Mouse (Mus musculus) thymus, postnatal 14 days (tissue): Measurements from ENCODE around the gene Gm47791.

ENCODE experiments used
- DNase-seq: peaks from one replicate; pipeline ENCODE4 v3.0.0; 2021

The Gm47791 gene

DNA sequence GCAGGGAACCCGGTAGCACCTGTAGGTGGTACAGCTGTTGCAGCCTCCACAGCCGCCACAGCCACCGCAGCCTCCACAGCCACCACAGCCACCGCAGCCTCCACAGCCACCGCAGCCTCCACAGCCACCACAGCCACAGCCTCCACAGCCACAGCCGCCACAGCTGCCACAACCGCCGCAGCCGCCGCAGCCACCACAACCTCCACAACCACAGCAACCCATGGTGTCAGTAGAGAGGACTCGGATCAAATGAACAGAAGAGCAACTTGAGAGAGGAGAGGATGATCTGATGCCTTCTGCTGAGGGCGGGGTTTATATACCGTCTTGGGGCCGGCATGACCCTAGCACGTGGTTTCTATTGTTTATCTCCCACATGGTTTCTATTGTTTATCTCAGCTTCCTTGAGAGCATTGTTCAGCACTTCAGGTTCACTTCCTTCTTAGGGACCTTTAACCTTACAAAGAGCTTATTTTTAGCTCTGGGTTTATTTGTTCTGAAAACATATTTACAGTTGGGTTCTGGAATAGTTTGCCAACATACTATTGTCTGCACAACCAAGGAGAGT is at the start of gene Gm47791:
Gene Gm47791, minus strand, starts transcription at position 222 of the 565 bp plus-strand sequence.
- DNase-seq, result no peak

DNA sequence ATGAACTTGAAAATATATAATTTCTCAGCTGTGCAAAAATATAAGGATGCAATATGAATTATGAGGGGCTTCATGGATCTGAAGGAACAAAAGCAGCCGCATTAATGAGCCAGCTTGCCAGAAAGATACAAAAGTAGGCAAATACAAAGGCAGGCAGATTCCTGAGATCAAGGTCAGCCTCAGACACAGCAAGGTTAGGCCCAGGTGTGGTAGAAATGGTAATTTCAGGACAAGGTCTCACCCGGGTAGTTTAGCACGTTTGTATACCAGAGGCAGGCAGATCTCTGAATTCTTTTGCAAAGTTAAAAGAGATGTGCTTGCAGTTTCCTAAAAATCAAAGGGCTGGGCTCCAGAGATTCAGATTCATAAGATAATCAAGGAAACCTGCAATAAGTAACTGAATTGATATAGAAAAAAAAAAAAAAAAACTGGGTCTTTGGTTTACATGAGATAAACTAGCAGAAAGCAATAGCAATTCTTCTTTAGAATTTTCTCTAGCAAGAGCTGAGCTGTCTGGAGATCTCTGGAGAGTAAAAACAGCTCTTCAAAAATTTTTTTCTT is 49.7 kb upstream of the Gm47791 start:
- DNase-seq, result no peak

DNA sequence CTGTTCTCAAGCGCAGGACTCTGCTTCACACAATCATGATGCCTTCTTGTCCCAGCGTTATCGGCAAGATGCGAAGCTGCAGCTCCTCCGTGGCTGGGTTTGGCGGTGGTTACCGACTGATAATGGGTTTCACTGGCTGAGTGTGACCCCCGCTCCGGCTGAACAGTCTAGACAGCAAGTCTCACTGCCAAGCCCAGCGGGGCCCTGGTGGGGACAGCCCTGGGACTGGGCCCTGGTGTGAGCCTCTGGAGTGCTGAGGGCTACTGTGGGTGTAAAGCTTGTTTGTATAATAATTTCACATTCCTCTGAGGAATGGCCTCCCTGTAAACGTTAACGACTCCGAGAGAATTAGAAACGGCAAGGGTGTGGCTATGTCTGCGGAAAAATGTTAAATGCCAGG is 49.1 kb upstream of the Gm47791 start:
- no peak for DNase-seq

DNA sequence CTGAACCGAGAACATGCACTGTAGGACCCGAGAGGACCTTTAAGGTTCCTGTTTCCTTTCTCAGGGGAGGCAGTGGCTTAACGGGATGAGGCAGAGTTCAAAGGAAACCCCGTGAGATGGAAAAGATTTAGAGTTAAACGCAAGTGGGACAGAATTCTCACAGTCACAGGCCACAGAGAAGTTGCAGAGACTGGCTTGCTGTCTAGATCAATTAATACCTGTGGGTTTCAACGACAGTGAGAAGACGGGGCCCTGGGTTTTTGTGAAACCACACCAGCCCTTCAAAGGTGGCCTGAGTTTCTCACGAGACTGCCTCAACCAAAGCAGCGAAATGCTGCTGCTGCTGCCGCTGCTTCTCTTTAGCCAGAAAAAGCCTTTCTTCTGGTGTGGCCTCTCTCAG is 48.3 kb upstream of the Gm47791 start:
- peak; percentile 33 for DNase-seq

DNA sequence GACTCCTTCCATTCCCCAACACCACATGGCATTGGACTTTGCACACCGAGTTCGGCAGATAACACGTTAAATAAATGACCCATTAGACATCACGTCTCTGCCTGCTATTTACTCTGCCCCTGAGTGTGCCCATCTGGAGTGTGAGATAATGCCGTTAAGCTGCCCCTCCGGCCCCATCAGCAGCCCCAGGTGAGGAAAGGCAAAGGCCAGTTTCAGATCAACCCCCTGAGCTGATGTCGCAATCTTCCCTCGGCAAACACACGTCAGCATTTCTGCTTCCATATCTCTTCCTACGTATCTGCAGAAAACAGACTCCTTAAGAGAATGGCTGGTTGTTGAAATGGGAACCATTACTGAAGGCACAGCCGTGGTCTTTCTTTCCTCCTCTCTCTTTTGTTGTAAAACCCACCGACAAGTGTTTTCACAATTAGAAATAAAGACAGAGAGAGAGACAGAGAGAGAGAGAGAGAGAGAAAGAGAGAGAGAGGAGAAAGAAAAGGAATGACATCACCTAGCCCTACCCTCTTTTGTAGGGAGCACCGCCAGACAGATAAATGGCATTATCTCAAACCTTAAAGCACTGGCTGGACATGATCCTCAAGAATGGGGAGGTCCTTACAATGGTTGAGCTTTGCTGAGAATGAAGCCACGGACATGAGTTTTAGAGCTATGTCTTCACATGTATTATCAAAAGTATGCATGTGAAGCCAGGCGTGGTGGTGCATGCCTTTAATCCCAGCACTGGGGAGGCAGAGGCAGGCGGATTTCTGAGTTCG is 45.1 kb upstream of the Gm47791 start:
- no peak for DNase-seq

DNA sequence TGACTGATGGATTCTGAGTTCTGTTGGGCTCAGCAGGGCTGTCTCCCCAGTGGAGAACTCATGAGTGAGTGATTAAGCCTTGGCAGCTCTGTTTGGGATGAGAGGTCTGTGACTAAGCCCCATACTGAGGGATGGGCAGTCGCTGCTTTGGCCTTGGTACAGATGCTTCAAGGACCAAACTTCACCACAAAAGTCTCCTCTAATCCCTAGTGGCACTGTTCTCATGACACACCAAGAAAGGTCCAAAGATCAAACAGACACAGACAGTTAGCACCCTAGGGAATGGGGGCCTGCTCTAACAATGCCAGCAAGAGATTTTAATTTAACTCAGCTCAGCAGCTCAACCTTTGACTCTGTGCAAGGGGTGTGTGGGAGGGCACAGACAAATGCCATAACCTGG is 40.7 kb upstream of the Gm47791 start:
- no peak for DNase-seq

DNA sequence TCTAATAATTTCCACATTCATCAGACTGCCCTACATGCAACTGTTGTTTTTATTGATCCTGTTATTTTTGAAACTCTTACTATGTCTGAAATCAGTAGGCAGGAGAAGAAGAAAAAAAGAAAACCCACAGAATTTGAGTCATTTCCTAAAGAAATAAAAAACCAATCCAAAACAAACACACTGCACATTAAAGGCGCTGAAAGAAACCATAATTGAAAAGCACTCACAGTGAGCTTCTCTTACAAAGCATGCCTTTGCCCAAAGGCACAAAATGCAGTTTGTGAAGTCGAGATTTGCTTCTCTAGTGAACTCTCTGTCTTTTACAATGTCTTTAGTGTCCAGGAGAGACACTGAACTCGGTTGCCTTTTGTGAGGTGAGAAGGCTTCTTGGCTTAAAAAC is 37.5 kb upstream of the Gm47791 start:
- DNase-seq, result no peak

DNA sequence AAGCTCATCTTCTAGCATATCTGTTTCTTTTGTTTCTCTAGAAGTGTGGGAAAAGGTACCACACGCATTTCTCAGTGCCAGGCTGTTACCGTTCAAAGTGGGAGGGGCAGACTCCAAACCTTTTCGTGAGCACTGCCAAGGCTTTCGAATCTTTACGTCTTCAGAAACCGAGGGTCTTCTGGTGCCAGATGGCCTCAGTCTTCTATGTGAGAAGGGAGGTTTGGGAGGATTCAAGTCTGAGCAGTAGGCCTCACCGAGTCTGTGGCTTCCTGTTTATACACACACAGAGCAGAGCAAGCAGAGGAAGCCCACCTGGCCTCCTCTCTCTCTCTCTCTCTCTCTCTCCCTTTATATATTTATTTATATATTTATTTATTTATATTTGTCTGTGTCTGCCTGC is 36.2 kb upstream of the Gm47791 start:
- DNase-seq, result peak; percentile 53

DNA sequence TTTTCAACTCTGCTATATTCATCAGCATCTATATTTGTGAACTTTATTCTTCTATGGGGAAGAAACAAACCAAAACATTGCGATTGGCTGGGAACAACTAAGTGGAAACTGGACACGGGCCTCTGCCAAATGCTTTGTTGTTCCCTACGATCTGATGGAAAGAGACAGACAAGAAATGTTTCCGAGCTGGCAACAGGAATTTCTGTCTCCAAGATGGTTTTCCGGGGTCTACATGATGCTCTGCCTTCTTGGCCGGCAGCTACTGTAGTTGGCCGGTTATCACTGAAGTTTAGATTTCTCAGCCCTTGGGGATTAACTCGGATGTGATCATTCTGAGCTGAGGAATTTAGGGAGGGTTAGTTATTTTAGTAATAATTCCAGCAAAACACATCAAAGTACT is 35.3 kb upstream of the Gm47791 start:
- no peak for DNase-seq

DNA sequence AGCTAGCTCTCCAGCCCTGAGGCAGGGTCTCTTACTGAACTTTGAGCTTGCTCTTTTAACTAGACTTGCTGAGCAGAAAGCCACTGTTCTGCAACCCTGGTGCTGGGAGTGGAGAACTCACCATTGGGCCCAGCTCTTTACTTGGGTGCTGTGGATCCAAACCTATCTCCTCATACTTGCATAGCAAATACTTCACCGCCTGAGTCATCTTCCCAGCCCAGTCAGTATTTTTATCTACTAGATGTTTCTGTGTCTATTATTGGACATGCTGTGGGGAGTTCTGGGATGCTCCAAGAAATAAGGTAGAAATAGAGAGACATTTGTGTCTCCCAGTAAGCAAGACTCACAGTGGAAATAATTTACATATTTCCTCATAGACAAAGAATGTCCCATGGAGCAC is 33.0 kb upstream of the Gm47791 start:
- DNase-seq, result no peak

DNA sequence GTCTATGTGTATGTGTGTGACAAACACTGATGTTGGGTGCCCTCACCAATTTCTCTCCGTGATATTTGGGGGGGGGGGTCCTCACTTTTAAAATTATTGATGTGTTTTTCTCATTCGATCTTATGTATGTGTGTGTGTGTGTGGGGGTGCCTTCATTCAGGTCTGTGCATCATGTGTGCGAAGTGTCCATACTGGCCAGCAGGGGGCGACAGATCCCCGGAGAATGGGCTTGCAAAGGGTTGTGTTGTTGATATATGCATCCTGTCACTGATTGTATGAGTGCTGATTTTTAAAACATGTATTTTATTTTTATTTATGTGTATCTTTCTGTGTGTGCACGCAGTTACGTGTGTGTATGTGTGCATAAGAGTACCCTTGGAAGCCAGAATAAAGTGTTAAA is 32.6 kb upstream of the Gm47791 start:
- DNase-seq, result peak; percentile 28

DNA sequence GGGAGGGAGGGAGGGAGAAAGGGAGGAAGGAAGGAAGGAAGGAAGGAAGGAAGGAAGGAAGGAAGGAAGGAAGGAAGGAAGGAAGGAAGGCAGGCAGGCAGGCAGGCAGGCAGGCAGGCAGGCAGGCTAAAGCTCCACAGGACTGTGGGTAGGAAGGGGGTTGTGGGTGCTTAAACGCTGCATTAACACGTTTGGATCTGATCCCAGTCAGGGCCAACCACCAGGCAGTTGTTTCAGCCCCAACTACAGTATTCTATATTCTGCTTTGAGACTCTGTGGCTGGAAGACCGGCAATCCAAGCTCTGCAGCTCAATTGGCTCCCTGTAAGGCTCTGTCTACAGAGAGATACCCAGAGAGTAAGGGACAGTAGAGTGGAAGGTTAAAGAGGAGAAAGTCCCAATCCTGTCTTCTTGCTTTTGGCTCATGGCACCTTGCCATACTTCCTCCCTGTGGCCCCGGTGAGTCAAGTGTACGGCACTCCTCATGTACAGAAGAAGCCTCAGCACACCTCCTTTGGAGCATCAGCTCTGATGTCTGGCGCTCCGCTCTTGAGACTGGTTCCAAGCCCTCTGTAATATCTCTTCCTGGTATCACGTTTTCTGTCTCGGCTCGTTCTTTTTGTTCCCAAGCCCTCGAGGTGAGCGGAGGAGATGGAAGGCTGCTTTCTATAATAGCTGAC is 30.2 kb upstream of the Gm47791 start:
- no peak for DNase-seq

DNA sequence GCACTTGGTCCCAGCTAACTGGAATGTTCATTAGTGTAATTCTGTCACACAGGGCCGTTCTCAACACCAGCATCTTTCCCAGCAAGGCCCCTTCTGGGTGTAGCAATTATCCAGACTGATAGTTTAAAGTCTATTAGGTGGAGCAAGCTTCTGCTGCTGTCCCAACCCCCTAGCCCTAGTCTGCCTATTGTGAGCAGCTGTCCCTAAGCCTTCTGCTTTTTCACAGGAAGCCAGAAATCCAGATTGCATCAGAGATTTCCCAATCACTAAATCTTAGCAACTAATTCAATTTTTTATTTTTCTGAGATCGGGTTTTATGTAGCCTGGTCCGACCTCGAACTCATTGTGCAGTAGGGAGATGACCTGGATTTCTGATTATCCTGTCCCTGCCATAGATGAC is 27.9 kb upstream of the Gm47791 start:
- no peak for DNase-seq

DNA sequence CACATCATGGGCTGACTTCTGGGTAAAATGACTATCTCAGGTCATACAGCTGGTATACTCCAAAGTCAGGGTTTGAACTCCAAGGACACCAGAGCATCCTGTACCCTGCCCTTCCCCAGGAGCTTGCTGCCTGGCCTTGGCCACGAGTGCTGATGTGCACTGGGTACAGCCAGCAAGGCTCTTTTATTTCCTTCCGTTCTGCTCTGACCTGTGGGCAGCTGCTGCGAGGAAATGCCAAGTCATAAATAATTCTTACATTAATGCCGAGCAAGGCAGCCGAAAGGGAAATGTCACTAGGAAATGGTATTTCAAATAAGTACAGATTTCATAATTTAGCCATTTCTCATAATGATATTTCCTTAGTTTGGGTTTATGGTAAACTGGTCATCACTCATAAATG is 27.3 kb upstream of the Gm47791 start:
- DNase-seq, result no peak

DNA sequence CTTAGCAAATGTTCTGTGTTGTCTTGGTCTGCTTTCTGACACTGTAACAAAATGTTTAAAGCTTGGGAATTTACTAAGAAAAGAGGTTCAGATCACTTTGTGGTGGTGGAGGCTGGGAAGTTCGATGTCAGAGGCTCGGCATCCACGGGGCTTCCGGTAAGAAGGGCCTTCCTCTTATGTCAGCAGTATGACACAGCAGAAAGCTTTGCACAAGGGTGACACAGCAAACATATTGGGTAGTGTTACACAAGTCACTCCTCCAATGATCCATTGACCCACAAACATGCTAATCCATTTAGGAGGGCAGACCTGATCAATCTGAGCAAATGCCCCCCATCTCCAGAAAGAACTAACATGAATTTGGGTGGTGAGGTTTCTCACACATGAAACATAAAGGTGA is 26.0 kb upstream of the Gm47791 start:
- DNase-seq, result no peak

DNA sequence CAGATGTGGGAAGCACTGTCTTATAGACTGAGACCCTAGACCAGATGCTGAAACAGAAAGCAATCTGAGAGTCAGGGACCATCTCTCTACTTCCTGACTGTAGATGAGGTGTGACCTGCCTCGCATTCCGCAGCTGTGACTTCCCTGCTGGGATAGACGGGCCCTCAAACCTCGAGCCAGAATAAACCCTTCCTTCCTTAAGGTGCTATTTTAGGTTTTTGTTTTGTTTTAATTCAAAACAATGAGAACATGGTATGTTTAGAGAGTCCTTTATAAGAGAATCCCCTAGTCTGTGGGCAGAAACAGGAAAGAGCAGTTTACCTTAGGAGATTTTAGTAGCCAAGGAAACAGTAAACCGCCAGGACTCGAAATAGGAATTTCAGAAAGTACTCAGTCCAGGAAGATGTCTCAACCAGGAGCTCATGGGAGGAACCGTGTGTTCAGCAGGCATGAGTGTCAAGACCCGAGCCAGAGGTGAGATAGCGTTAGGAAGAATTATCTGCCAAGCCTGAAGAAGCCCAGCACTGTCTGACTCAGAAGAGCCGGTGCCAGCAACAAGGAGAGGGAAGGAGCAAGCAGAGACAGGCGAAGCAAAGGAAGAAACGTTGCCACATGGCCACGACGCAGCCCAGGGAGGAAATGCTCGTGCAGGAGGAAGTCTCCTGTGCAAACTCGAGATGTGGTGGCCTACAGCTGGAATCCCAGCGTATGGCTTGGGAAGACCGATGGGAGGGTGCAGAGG is 24.8 kb upstream of the Gm47791 start:
- DNase-seq, result no peak

DNA sequence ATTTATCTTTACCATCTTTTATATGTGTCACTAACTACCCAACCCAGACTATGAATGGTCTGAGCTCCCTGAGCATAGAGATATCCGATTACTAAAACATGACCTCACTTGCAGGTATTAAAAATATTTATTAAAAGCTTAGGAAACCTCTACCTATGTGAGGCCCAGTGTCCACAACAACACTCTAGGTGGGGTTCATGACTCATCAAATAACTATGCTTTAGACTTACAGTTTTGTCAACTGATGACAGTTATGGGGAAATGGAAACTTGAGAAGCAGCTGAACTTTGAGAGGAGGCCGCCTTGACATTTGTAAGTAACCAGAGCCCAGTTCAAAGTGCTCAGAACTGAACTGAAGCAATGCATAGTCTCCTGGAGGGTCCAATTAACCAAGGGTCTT is 24.2 kb upstream of the Gm47791 start:
- DNase-seq, result no peak

DNA sequence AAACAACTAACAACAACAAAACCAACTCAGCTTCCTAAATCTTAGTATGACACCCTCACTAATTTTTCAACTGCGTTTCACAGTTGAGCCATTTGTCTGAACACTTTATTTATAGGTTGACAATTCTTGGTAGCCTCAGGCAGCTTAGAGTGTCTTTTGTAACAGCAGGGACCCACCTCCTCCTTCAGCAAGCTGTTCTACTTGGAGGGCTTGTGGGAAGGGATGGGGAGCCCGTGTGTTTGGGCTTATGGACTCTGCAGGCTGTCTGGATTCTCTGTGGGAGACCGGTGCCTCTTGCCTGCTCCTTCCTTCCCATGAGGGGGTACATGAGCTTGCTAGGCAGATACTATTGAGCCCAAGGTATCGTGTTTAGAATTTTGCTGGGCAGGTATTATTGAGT is 22.9 kb upstream of the Gm47791 start:
- DNase-seq, result no peak

DNA sequence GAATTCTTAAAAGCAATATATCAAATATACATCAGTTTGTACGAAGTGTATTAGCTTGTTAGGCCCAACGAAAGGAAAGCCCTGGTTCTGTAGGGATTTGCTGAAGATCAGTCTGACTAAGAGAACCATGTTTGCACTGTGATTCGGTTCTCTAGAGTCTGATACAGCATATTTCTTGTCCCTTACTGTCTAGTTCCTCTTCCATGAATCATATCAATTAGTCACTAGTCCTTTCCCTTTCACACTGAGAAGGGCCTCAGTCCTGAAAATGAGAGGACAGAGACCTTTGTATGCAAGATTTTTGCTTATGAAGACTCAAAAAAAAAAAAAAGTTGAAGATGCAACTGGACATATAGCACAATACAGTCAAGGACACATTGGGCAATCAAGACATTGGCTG is 22.1 kb upstream of the Gm47791 start:
- DNase-seq, result no peak

DNA sequence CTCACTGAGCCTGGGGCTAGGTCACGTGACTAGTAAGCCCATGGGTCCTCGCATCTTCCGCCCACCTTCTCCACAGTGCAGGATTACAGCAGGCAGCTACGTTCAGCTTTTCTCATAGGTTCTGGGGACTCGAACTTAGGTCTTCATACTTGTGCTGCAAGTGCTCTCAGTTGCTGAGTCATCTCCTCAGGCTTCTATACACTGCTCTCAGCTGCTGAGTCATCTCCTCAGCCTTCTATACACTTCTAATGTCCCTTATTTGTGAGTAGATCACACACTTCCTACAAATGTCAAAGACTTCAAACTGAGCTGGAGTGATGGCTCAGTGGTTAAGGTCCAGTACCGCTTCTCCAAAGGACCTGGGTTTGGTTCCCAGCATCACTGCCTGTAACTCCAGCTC is 21.2 kb upstream of the Gm47791 start:
- no peak for DNase-seq

DNA sequence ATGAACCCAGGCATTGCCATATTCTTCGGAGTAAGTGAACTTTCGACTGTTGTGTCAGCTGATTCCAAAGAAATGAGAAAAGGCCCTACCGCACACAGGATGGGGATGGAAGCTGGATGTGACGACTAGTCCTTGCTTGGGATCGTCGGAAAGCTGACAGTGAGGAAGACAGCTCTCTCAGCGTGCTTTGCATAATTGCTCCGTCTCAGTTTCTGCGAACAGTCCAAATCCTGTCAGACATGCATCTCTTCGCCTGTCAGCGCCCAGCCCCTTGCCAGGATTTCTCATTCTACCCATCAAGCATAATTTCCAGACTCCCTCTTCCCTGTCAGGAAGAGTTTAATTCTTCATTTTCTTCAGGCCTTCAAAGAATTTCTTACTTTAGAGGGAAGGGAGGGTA is 20.1 kb upstream of the Gm47791 start:
- DNase-seq, result no peak

DNA sequence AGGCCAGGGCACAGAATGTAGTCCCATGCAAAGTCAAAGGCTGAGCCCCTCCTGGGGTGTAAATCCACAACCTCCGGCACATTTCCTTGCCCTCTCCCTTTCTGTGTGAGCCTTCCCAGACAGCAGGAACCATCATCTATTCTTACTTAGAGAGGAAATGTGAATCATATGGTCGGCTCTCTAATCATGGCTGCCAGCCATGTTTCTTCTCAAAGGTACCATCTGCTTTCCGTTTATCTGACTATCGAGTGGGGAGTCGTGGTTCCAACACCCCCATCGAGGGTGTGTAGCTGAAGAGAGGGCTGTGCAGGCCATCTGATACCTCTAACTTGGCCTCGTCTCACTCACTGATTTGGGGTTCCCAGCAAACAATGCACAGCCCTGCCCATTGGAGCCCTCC is 17.0 kb upstream of the Gm47791 start:
- DNase-seq, result no peak

DNA sequence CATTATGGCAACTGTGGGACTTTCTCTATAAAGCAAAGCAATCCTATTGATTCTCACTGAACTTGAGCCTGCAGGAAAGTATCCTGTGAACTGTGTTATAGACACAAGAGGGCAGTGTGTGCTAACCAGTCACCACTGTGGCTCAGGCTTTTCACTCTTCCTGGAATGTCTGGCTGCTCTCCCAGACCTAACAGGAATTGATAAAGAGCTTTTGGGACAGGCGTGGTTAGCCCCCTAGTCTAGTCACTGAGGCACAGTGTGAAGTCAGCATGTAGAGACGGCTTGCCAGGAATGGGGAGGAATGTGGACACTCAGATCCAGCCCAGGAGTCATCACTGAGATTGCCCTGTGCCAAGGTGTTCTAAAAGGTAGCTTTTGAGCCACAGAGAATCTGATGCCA is 16.4 kb upstream of the Gm47791 start:
- DNase-seq, result peak; percentile 25
